Mouse (Mus musculus) T-cell, adult 2 months (primary cell): Measurements from ENCODE around the gene Smc2.
"Not testable (repeated sequence)": the region's sequence is repeated elsewhere in the genome, so short reads cannot be mapped to it uniquely, and the experiment has no call there.

Experiments
- DNase-seq: peaks from one replicate; pipeline ENCODE4 v3.0.0; 2022; ENCODE audit warnings: low spot score

Gene Smc2

GRCm38 (mm10) chr4:52438886-52439664 is at the start of gene Smc2:
Gene Smc2 (plus strand): TSS chr4:52439243.
- DNase-seq = peak; percentile 86

GRCm38 (mm10) chr4:52411587-52411986 is 27.5 kb upstream of the Smc2 start:
- DNase-seq = no peak

- DNase-seq = no peak
Measured at GRCm38 (mm10) chr4:52423653-52424052, 15.4 kb upstream of the Smc2 start.

GRCm38 (mm10) chr4:52429310-52430198 is 9.5 kb upstream of the Smc2 start:
- DNase-seq = no peak

- DNase-seq = not testable (repeated sequence)
Measured at GRCm38 (mm10) chr4:52435551-52435950, 3.5 kb upstream of the Smc2 start.

GRCm38 (mm10) chr4:52438371-52438885 is 615 bp upstream of the Smc2 start:
- no peak for DNase-seq

- DNase-seq = no peak
Measured at GRCm38 (mm10) chr4:52459726-52460125, 20.7 kb downstream of the Smc2 start.

GRCm38 (mm10) chr4:52461321-52461720 is 22.3 kb downstream of the Smc2 start:
- no peak for DNase-seq

- DNase-seq = no peak
Measured at GRCm38 (mm10) chr4:52473431-52473830, 34.4 kb downstream of the Smc2 start.

GRCm38 (mm10) chr4:52487486-52487885 is 48.4 kb downstream of the Smc2 start:
- no peak for DNase-seq

- not testable (repeated sequence) for DNase-seq
Measured at GRCm38 (mm10) chr4:52497144-52497543, 58.1 kb downstream of the Smc2 start, which contains the start of gene Vma21-ps. Gene Vma21-ps (minus strand): TSS chr4:52497244.

GRCm38 (mm10) chr4:52517580-52517979 is 78.5 kb downstream of the Smc2 start:
- DNase-seq = no peak

GRCm38 (mm10) chr4:52519301-52519700 is 80.3 kb downstream of the Smc2 start:
- DNase-seq = no peak

GRCm38 (mm10) chr4:52526464-52526863 is 87.4 kb downstream of the Smc2 start:
- no peak for DNase-seq

- no peak for DNase-seq
Measured at GRCm38 (mm10) chr4:52530636-52531035, 91.6 kb downstream of the Smc2 start.
